In genomic region chr16:45837541-45838342, GRCm38 (mm10) we compare ENCODE assay signal across 10 mouse cellular contexts.
A peak's percentile ranks its signal among the peaks of the same experiment; 100 is the strongest.
DNase-seq lines count a peak whose midpoint lies in the region; ATAC-seq and TF ChIP-seq lines count a peak whose summit lies in the region.
"Had no signal": no experiment of that assay in that cellular context is flagged by ENCODE, and none has a peak within 500 bp of the region (broad histone marks: within the 10 kb centered on the region; RNA-seq: fewer than 3 reads in every experiment).

No protein-coding gene starts in this region.

- ATAC-seq in heart, embryonic 14.5 days (ENCODE audit: insufficient number of reproducible peaks, insufficient read depth, low FRiP score, low read depth): peak; percentile 79

- peaks cover 17 to 71% of the 10 kb centered on the region in 2 experiments for H3K4me1 ChIP-seq in heart, embryonic 14.5 days (ENCODE audit: control insufficient read depth in 2 of 2, insufficient read depth in 2 of 2, low read length in 2 of 2)
- H3K4me1 ChIP-seq in thymus, adult 2 months (replicated peaks; ENCODE audit: control insufficient read depth, insufficient read depth, low read length): no peaks in the 10 kb centered on the region

- H3K9me3 ChIP-seq in heart, embryonic 14.5 days (ENCODE audit: control insufficient read depth, low read length): no peaks in the 10 kb centered on the region
- H3K9me3 ChIP-seq: liver, embryonic 13.5 days had no signal

- peak overlapping the region; percentile 31 for H3K4me2 ChIP-seq in heart, embryonic 14.5 days (ENCODE audit: low read length)
- H3K4me2 ChIP-seq: liver, embryonic 13.5 days had no signal

- no peaks in the 10 kb centered on the region for H3K36me3 ChIP-seq in heart, embryonic 14.5 days (ENCODE audit: control insufficient read depth, insufficient read depth, low read length)
- no peaks in the 10 kb centered on the region for H3K36me3 ChIP-seq in thymus, adult 2 months (ENCODE audit: control insufficient read depth, insufficient read depth, low read length)
- H3K36me3 ChIP-seq: liver, embryonic 13.5 days had no signal

- TF ChIP-seq POLR2A in thymus, adult 2 months (IDR thresholded peaks at IDR 0.05; ENCODE audit: control insufficient read depth, extremely low read depth, insufficient read depth, low read length, poor library complexity): no peak

- H3K27ac ChIP-seq in heart, embryonic 14.5 days (replicated peaks in 1 of 2; ENCODE audit: control insufficient read depth in 1 of 2, insufficient read depth in 1 of 2, low read depth in 2 of 2, low read length in 2 of 2): peak overlapping the region; percentile 75 to 88
- no peak overlapping the region for H3K27ac ChIP-seq in thymus, adult 2 months (ENCODE audit: control insufficient read depth, insufficient read depth, low read length)
- H3K27ac ChIP-seq: liver, embryonic 13.5 days had no signal

- no peaks in the 10 kb centered on the region for H3K27me3 ChIP-seq in heart, embryonic 14.5 days (ENCODE audit: control insufficient read depth, insufficient read depth, low read length)
- no peaks in the 10 kb centered on the region; the same call in 1 of the 2 replicates for H3K27me3 ChIP-seq in thymus, adult 2 months (ENCODE audit: control insufficient read depth, insufficient read depth, low read length)

- DNase-seq in urinary bladder, postnatal 36 days (ENCODE audit: low spot score in 2 of 2): peak; percentile 32 to 52
- DNase-seq in urinary bladder, postnatal 4 days (ENCODE audit: low spot score in 2 of 2): no peak
- DNase-seq in lung, adult 18-20 months: peak; percentile 61 to 81
- DNase-seq in frontal cortex, postnatal 36 days (ENCODE audit: low spot score in 2 of 2): no peak
- no peak for DNase-seq in thymus, adult 2 months
- no peak for DNase-seq in ovary, postnatal 10 days (ENCODE audit: low spot score)
- no peak for DNase-seq in gastrocnemius, postnatal 4 days (ENCODE audit: low spot score in 2 of 2)
- DNase-seq: cerebellum, adult 11-12 months; liver, embryonic 13.5 days had no signal

- 21% methylated on average over 5 of the region's 5 CpGs for WGBS in heart, embryonic 14.5 days
- whole genome bisulfite sequencing in thymus, adult 2 months: 80% methylated on average over 5 of the region's 5 CpGs

- no peak overlapping the region for H3K4me3 ChIP-seq in heart, embryonic 14.5 days (ENCODE audit: control insufficient read depth in 1 of 2, insufficient read depth in 1 of 2, low read depth in 1 of 2, low read length in 2 of 2)
- H3K4me3 ChIP-seq in thymus, adult 2 months (ENCODE audit: control insufficient read depth, insufficient read depth, low read length): no peak overlapping the region
- H3K4me3 ChIP-seq: liver, embryonic 13.5 days had no signal

- TF ChIP-seq CTCF in thymus, adult 2 months (IDR thresholded peaks at IDR 0.05; ENCODE audit: borderline replicate concordance, control insufficient read depth, extremely low read depth, insufficient read depth, low read length, poor library complexity): no peak

- peak overlapping the region; percentile 51 for H3K9ac ChIP-seq in heart, embryonic 14.5 days (ENCODE audit: low read length)
- H3K9ac ChIP-seq: liver, embryonic 13.5 days had no signal

Comparison
In these comparisons a context has a peak if more than half of its experiments do, and no peak if none do; other contexts are left out.
1. DNase-seq: peak in urinary bladder, postnatal 36 days (2 of 2) and lung, adult 18-20 months (2 of 2); none in urinary bladder, postnatal 4 days (0 of 2), frontal cortex, postnatal 36 days (0 of 2), thymus, adult 2 months (single experiment), ovary, postnatal 10 days (single experiment) and gastrocnemius, postnatal 4 days (0 of 2).